Mouse (Mus musculus) lung, adult 18-20 months (tissue): ENCODE data around the gene Tomm70a.

Experiments used
- DNase-seq, 2 experiments: peaks; one replicate each; pipeline ENCODE4 v3.0.0; 2022; ENCODE audit warnings: mixed read lengths in 2 of 2

Tomm70a gene

GRCm38 (mm10) chr16:57191214-57191613 is 69.7 kb downstream of the Tomm70a start:
- DNase-seq, result no peak

- DNase-seq, result no peak
These were observed 75.1 kb downstream of the Tomm70a start for GRCm38 (mm10) chr16:57196590-57196989.

- DNase-seq, result no peak
These were observed 75.8 kb downstream of the Tomm70a start for GRCm38 (mm10) chr16:57197281-57197680.
